Mouse (Mus musculus) c-Kit-positive CD71-positive TER-119-negative erythroid progenitor cells, embryonic 14.5 days (primary cell): ENCODE data around the gene Sec24c.
A peak's percentile ranks its signal among the peaks of the same experiment; 100 is the strongest.
"Not testable (repeated sequence)": the region's sequence is repeated elsewhere in the genome, so short reads cannot be mapped to it uniquely, and the experiment has no call there.

Experiments
- DNase-seq: peaks from one replicate; pipeline ENCODE4 v3.0.0-alpha.2; 2013; ENCODE audit warnings: low read depth

Gene Sec24c

GRCm38 (mm10) chr14:20698515-20698914 is 24.4 kb downstream of the Sec24c start:
- DNase-seq, result no peak

GRCm38 (mm10) chr14:20700362-20700761 is 26.3 kb downstream of the Sec24c start:
- DNase-seq, result no peak

- DNase-seq, result no peak
These were observed 27.4 kb downstream of the Sec24c start for GRCm38 (mm10) chr14:20701554-20701953.

- DNase-seq, result no peak
These were observed 28.1 kb downstream of the Sec24c start for GRCm38 (mm10) chr14:20702096-20702740.

- DNase-seq, result peak; percentile 83
These were observed 28.8 kb downstream of the Sec24c start, which contains the start of gene Chchd1 for GRCm38 (mm10) chr14:20702741-20703381. Chchd1 (plus strand) TSS chr14:20703006.

- DNase-seq, result not testable (repeated sequence)
These were observed 29.4 kb downstream of the Sec24c start for GRCm38 (mm10) chr14:20703461-20703860.

- DNase-seq, result peak; percentile 61
These were observed 33.4 kb downstream of the Sec24c start, which contains the start of gene Zswim8 for GRCm38 (mm10) chr14:20707201-20708190. Zswim8 (plus strand) TSS chr14:20707552.

- no peak for DNase-seq
These were observed 34.1 kb downstream of the Sec24c start for GRCm38 (mm10) chr14:20708239-20708638.

GRCm38 (mm10) chr14:20713832-20714231 is 39.7 kb downstream of the Sec24c start:
- DNase-seq, result no peak

GRCm38 (mm10) chr14:20718443-20718842 is 44.3 kb downstream of the Sec24c start:
- DNase-seq, result no peak

GRCm38 (mm10) chr14:20719767-20720166 is 45.7 kb downstream of the Sec24c start:
- no peak for DNase-seq

- DNase-seq, result no peak
These were observed 47.3 kb downstream of the Sec24c start for GRCm38 (mm10) chr14:20721371-20721770.

- no peak for DNase-seq
These were observed 48.9 kb downstream of the Sec24c start for GRCm38 (mm10) chr14:20723006-20723405.

GRCm38 (mm10) chr14:20724043-20724442 is 49.9 kb downstream of the Sec24c start:
- no peak for DNase-seq

- DNase-seq, result peak; percentile 46
These were observed 51.7 kb downstream of the Sec24c start for GRCm38 (mm10) chr14:20725660-20726339.

GRCm38 (mm10) chr14:20729871-20730270 is 55.8 kb downstream of the Sec24c start:
- DNase-seq, result no peak

GRCm38 (mm10) chr14:20730853-20731602 is 56.9 kb downstream of the Sec24c start:
- DNase-seq, result no peak

- peak; percentile 68 for DNase-seq
These were observed 59.2 kb downstream of the Sec24c start for GRCm38 (mm10) chr14:20733041-20733951.

- peak; percentile 75 for DNase-seq
These were observed 60.1 kb downstream of the Sec24c start, which contains the start of gene Ndst2 for GRCm38 (mm10) chr14:20733952-20734774. Ndst2 (minus strand) TSS chr14:20734562.
